Mouse (Mus musculus) liver, adult (tissue): Measurements from ENCODE around the gene Poglut1.

ENCODE experiments used
- GATA4 ChIP-seq: IDR thresholded peaks from 2 replicates; pipeline ENCODE4 v1.6.1; 2014; ENCODE audit warnings: mild to moderate bottlenecking, low read length; ENCODE audit not compliant: insufficient replicate concordance

Poglut1 gene

DNA sequence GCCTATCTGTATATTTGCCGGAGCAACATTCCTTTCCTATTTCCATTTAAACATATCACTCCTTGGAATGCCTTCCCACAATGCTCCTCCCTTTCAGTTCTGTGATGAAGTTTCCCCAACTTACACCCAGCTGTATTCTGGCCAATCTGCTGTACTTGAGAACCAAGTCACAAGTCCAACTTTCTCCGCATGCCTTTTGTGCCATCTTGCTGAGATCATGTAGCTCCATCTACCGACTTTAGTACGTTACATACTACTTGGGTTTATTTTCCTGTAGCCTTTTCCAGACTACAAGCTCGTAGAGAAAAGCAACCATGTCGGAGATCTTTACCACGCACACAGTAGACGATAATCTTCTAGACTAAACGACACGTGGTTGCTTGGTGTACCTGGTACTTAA is 56.2 kb downstream of the Poglut1 start:
- TF ChIP-seq GATA4: no peak

GRCm38 (mm10) chr16:38492551-38492950 is 57.5 kb downstream of the Poglut1 start:
- no peak for TF ChIP-seq GATA4

DNA sequence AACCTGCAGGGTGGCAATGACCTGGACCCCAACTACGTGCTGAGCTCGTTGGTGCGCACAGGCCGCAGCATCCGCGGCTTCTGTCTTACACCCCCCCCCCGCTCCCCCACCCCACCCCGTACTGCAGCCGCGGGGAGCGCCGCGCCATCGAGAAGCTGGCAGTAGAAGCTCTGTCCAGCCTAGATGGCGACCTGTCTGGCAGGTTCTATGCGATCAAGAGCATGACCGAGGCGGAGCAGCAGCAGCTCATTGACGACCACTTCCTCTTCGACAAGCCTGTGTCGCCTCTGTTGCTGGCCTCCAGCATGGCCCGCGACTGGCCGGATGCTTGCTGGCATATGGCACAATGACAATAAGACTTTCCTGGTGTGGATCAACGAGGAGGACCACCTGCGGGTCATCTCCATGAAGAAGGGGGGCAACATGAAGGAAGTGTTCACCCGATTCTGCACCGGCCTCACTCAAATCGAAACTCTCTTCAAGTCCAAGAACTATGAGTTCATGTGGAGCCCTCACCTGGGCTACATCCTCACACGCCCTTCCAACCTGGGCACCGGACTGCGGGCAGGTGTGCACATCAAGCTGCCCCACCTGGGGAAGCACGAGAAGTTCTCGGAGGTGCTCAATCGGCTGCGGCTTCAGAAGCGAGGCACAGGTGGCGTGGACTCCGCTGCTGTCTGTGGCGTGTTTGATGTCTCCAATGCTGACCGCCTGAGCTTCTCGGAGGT is 66.3 kb downstream of the Poglut1 start:
- TF ChIP-seq GATA4: no peak

DNA sequence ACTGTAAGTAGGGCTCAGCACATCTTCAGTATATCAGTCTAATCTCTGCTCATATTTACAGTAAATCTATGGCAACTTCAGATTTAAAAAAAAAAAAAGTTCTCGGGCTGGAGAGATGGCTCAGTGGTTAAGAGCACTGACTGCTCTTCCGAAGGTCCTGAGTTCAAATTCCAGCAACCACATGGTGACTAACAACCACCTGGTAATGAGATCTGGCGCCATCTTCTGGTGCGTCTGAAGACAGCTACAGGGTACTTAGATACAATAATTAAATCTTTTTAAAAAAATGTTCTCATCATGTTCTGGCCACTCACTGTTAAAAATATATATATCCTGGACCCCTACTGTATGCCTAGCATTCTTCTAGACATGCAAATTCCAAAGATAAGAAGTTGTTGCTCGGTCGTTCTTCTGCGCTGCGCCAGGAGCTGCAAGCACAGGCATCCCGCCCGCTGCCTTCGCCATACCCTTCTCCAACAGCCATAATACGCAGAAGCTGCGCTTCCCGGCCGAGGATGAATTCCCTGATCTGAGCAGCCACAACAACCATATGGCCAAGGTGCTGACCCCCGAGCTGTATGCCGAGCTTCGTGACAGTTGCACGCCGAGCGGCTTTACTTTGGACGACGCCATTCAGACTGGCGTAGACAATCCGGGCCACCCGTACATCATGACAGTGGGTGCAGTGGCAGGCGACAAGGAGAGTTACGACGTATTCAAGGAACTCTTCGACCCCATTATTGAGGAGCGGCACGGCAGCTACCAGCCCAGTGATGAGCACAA is 67.1 kb downstream of the Poglut1 start:
- no peak for TF ChIP-seq GATA4

- TF ChIP-seq GATA4: no peak
These were observed 68.7 kb downstream of the Poglut1 start for GRCm38 (mm10) chr16:38481327-38481726.

DNA sequence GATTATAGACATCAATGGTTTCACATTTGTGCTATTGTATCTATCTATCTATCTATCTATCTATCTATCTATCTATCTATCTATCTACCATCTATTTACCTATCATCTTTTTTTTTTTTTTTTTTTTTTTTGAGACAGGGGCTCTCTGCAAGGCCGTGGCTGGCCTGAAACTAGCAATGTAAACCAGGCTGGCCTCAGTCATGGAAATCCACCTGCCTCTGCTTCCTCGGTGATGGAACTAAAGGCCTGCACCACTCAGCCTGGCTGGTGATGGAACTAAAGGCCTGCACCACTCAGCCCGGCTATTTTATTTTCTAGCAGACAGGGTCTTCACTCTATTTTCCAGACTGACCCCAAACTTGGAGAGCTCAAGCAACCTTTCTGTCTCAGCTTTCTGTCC is 71.8 kb downstream of the Poglut1 start:
- TF ChIP-seq GATA4: no peak

GRCm38 (mm10) chr16:38476312-38477240 is 73.5 kb downstream of the Poglut1 start:
- no peak for TF ChIP-seq GATA4

- no peak for TF ChIP-seq GATA4
These were observed 74.3 kb downstream of the Poglut1 start for GRCm38 (mm10) chr16:38475681-38476311.
